Mouse (Mus musculus): ENCODE measurements at regions not wholly inside any gene's neighbourhood (a gene's known extent, or its start where the extent isn't known, plus 50 kb on each side); places are given as distances from the start of the nearest gene placed in this dataset.

- ATAC-seq (ENCODE audit: low TSS enrichment) = no peak
Measured at GRCm38 (mm10) chr14:71359581-71359980, 759.9 kb upstream of the Fam160b2 start.

DNA sequence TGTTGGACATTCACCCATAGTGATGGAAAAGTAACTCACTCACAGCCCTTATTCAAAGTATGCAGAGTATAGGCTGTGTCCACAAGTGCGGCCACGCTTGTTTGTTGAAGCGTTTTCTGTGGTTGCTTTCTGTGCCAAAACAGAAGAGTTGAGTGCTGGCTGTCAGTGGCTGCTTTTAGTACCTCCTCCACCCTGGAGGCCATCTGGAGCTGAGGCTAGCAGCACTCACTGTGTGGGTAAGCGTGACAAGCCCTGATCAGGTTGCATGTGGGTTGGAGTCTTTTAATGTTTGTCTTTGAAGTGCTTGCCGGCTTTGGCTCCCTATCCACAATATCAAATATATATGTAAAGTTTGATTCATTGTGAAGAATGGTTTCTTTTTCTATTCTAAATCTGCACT lies 738.6 kb upstream of the Fam160b2 start:
- ATAC-seq (ENCODE audit: low TSS enrichment) = peak; percentile 99

GRCm38 (mm10) chr14:71336906-71337305 lies 737.3 kb upstream of the Fam160b2 start:
- ATAC-seq (ENCODE audit: low TSS enrichment) = no peak

- no peak for ATAC-seq (ENCODE audit: low TSS enrichment)
Measured at GRCm38 (mm10) chr14:71334022-71334421, 734.4 kb upstream of the Fam160b2 start.

DNA sequence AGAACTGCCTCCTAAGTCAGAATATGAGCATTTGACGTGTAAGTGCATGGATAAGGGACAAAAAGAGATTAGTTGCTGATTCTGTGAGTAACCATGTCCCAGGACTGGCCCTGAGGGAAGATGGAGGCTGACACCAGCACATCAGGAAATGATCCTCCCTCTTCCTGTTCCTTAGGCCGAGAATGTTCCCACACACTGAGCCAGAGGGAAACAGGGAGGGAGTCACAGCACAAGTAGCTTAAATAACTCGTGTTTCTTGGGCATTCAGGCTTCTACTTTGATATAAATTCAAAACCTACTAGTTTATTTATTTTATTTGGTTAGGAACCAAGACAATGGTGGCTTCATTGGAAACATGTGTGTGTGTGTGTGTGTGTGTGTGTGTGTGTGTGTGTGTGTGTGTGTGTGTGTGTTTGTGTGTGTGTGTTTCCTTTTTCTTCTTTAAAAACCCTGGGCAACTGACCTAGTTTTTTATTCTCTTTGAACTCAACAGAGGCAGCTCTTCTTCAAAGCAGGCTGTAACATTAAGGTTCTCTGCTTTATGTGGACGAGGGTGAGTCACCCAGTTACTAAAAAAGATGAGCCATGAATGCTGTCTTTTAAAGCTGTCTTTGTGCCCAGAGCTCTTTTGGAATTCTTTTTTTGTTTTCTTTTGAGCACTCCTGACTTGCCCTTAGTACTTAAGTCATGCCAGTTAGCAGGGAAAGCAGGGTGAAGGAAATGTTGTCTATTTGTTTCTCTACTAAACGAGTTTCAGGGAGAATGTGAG lies 730.4 kb upstream of the Fam160b2 start:
- ATAC-seq (ENCODE audit: low TSS enrichment) = peak; percentile 95

DNA sequence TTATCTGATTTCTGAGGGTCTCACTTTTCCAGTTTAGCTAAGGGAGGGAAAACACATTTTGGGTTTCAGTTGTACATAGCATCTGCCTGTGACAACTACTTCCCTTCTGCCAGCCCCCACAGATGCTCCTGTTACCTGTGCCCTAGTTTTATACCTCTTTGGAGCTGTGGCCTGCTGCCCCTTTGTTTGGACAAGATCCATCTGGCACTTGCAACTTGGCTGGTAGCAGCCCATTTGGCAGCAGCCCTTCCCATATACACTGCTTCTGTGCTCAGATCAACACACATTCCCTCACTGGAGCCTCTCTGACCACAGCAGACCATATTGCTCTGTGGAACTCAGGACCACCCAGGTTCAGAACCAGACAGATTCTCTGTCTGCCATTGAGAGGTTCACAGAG lies 728.0 kb upstream of the Fam160b2 start:
- no peak for ATAC-seq (ENCODE audit: low TSS enrichment)

GRCm38 (mm10) chr14:71326521-71327105 lies 727.0 kb upstream of the Fam160b2 start:
- peak; percentile 39 for ATAC-seq (ENCODE audit: low TSS enrichment)

DNA sequence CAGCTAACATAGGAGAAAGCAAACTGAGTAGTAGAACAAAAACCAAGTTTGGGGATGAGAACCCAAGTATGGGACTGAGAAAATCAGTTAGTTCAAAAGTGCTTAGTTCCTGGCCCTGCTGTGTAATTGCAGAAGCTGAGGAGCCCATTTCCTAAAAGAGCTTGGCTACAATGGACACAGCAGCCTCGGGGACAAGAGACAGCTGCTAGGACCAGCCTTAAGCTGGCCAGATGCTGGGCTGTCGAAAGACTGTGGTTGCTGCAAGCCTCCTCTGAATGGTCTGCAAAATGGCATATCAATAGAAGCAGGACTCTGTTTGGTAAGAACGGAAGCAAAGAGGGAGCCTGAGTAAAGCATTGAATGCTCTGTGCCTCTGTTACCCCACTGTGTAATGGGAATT lies 715.6 kb upstream of the Fam160b2 start:
- no peak for ATAC-seq (ENCODE audit: low TSS enrichment)

- no peak for ATAC-seq (ENCODE audit: low TSS enrichment)
Measured at GRCm38 (mm10) chr14:71299755-71300154, 700.1 kb upstream of the Fam160b2 start.

- ATAC-seq (ENCODE audit: low TSS enrichment) = no peak
Measured at GRCm38 (mm10) chr14:71281568-71281967, 681.9 kb upstream of the Fam160b2 start.

DNA sequence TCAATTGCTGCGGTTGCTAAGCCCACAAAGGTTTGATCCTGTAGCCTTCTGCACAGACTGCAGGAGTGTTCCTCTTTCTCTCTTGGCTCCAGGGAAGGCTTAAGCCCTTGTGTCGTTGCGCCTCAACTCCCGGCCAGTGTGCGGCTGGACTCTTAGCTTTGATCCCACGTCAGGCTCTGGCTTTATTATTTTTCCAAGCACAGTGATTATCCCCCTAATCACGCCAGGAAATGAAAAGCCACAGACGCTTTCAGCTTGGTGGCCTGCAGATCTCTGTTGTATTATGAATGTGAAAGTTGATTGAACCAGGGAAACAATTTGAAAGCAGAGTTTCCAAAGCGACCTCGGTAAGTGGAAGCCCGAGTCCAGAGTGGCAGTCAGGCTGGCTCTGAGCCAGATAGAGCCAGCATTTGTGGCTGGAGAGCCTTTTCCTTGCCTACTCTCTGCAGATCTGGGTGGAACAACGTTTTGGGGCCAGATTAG lies 676.7 kb upstream of the Fam160b2 start:
- no peak for ATAC-seq (ENCODE audit: low TSS enrichment)

GRCm38 (mm10) chr14:71272470-71272869 lies 672.8 kb upstream of the Fam160b2 start:
- ATAC-seq (ENCODE audit: low TSS enrichment) = no peak

GRCm38 (mm10) chr14:71257650-71258049 lies 658.0 kb upstream of the Fam160b2 start:
- no peak for ATAC-seq (ENCODE audit: low TSS enrichment)

DNA sequence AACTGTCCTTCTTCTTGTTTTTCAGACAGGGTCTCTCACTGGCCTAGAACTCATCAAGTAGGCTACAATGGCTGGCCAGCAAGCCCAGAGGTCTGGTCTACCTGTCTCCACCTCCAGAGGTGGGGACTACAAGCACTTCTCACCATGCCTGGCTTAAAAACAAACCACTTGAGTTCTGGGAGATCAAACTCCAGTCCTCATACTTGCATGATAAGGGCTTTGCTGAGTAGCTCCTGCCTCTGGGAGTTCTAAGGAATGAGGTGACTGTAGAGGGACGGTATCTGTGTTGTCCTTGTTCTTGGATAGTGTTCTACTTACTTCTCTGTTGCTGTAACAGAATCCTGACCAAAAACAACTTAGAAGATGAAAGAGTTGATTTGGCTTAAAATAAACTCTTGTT lies 654.6 kb upstream of the Fam160b2 start:
- ATAC-seq (ENCODE audit: low TSS enrichment) = no peak

GRCm38 (mm10) chr14:71252136-71252535 lies 652.5 kb upstream of the Fam160b2 start:
- ATAC-seq (ENCODE audit: low TSS enrichment) = no peak

GRCm38 (mm10) chr14:71251116-71251515 lies 651.5 kb upstream of the Fam160b2 start:
- no peak for ATAC-seq (ENCODE audit: low TSS enrichment)

- no peak for ATAC-seq (ENCODE audit: low TSS enrichment)
Measured at GRCm38 (mm10) chr14:71249387-71249965, 649.8 kb upstream of the Fam160b2 start.

GRCm38 (mm10) chr14:71248534-71248933 lies 648.9 kb upstream of the Fam160b2 start:
- no peak for ATAC-seq (ENCODE audit: low TSS enrichment)

GRCm38 (mm10) chr14:71241655-71242390 lies 642.2 kb upstream of the Fam160b2 start:
- ATAC-seq (ENCODE audit: low TSS enrichment) = peak; percentile 38; the same call in 1 of the 2 replicates

DNA sequence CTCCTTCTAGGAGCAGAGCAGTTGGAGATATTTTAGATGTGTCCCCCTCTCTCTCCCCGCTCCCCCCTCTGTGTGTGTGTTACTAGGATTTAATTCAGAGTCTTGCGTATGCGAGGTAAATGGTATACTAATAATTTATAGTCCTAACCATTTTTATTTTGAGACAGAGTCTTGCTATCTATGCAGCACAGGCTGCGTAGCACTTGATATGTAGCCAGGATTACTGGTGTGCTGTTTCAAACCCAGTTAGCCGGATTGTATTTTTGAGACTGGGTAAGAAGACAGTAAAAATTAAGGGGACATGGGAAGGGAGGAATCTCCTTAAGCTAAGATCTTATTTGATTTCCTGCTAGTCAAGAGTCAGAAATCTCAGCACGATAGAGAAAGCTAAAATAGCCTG lies 636.6 kb upstream of the Fam160b2 start:
- no peak for ATAC-seq (ENCODE audit: low TSS enrichment)

GRCm38 (mm10) chr14:71234900-71235299 lies 635.3 kb upstream of the Fam160b2 start:
- no peak for ATAC-seq (ENCODE audit: low TSS enrichment)

- no peak for ATAC-seq (ENCODE audit: low TSS enrichment)
Measured at GRCm38 (mm10) chr14:71234276-71234675, 634.6 kb upstream of the Fam160b2 start.
